Mouse (Mus musculus) midbrain, embryonic 12.5 days (tissue): Measurements from ENCODE around the gene Snd1. TPM values are rescaled to one million over a fixed set of nuclear protein-coding genes. Genes with fewer than 3 reads are reported as not detected.

Experiments
- ATAC-seq: fragments of 200-750 bp; cut with Nextera tagmentation; 2 replicates; pipeline ENCODE4 v1.8.0; 2017; ENCODE audit warnings: low read depth, moderate TSS enrichment, moderate library complexity; ENCODE audit not compliant: low FRiP score
- H3K27ac ChIP-seq: fragments of 300-500 bp; sonication (generic); replicated peaks from 2 replicates; pipeline ENCODE4 v1.5.1; 2016; ENCODE audit warnings: mild to moderate bottlenecking
- H3K27me3 ChIP-seq: fragments of 300-500 bp; sonication (generic); 2 replicates; pipeline ENCODE4 v1.6.1; 2016; ENCODE audit warnings: mild to moderate bottlenecking
- H3K36me3 ChIP-seq: fragments of 300-500 bp; sonication (generic); 2 replicates; pipeline ENCODE4 v1.6.1; 2016
- H3K4me1 ChIP-seq: fragments of 300-500 bp; sonication (generic); 2 replicates; pipeline ENCODE4 v1.6.1; 2016
- H3K4me2 ChIP-seq: fragments of 300-500 bp; sonication (generic); replicated peaks from 2 replicates; pipeline ENCODE4 v1.6.1; 2016; ENCODE audit warnings: mild to moderate bottlenecking, moderate library complexity
- H3K4me3 ChIP-seq: fragments of 300-500 bp; sonication (generic); 2 replicates; pipeline ENCODE4 v1.5.1; 2016; ENCODE audit warnings: mild to moderate bottlenecking
- H3K9ac ChIP-seq: fragments of 300-500 bp; sonication (generic); replicated peaks from 2 replicates; pipeline ENCODE4 v1.6.1; 2016; ENCODE audit warnings: mild to moderate bottlenecking, moderate library complexity
- H3K9me3 ChIP-seq: fragments of 300-500 bp; sonication (generic); 2 replicates; pipeline ENCODE4 v1.6.1; 2016; ENCODE audit warnings: mild to moderate bottlenecking
- WGBS: fragments of 180-500 bp; shearing (Covaris S2); methylation state at CpG from one replicate; pipeline ENCODE4 v1.1.7; 2016; 5-methylcytosine and 5-hydroxymethylcytosine counted together
- polyA plus RNA-seq: library from polyadenylated mRNA; unstranded; fragments of >200 nt; fragmentation: Nextera tagmentation; extraction: Ambion mirVana; gene quantifications from 2 replicates; pipeline ENCODE4 v1.2.1, GENCODE M21; 2016

Snd1 gene
- polyA plus RNA-seq, 1 experiment from 2014 or later = 106 TPM

DNA sequence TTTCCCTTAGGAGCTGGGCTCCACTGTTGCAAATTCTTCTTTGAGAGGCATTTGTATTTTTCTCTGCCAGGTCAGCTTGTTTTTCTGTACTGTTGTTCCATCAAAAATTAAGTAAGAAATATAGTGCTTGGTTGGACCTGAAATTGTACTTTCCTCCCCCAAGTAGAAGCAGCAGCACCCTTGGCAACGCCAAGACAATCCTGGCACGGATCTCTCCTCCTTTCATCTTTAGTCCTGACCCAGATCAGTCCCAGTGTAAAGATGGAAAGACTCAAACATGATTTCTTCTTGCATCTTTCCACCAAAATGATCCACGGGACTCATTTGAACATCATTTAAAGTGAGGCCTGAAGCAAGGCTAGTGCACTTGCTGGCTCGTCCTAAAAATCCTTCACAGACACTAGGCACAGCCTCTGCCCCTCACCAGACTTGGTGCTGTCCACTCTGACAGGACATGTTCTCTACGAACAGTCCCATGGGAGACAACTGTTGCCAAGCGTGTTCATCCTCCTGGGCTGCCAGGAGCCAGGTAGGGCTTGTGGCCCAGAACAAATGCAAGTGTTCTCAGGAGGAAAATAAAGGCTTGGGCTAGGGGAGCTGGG is 328.8 kb downstream of the Snd1 start:
- Histone ChIP-seq H3K27me3 (no peaks in the 10 kb centered on the region), H3K9me3 (no peaks in the 10 kb centered on the region), H3K9ac (no peak overlapping the region), H3K4me2 (no peak overlapping the region), H3K27ac (no peak overlapping the region), H3K36me3 (no peaks in the 10 kb centered on the region), H3K4me3 (no peak overlapping the region), H3K4me1 (no peaks in the 10 kb centered on the region)
- ATAC-seq = no peak
- WGBS = 91% methylated on average over 6 of the region's 6 CpGs

DNA sequence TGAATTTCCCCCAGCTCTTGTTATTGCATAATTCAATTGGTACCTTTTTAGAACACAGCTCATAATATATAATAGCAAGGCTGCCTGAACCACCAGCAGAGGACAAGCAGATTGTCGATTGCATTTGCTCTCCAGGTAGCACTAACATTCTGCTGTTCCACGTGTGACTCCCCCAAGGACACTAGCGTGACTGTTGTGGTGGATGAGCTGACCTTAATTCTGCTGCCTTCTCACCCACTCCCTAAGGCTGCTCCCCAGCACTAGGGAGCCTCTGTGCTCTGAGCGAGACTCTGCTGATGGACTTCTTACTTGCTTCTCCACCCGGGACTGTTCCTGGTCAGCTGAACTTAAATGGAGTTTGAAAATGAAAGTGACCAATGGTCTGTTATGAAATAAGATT is 329.8 kb downstream of the Snd1 start:
- no peak for ATAC-seq
- H3K9me3 ChIP-seq = no peaks in the 10 kb centered on the region
- H3K9ac ChIP-seq = no peak overlapping the region
- WGBS = 90% methylated on average over 5 of the region's 5 CpGs
- H3K4me3 ChIP-seq = no peak overlapping the region
- no peaks in the 10 kb centered on the region for H3K27me3 ChIP-seq
- H3K36me3 ChIP-seq = 0 out of 2 replicates have a peak, but pooled peaks cover 2% of the 10 kb centered on the region
- H3K27ac ChIP-seq = no peak overlapping the region
- no peak overlapping the region for H3K4me2 ChIP-seq
- H3K4me1 ChIP-seq = no peaks in the 10 kb centered on the region

DNA sequence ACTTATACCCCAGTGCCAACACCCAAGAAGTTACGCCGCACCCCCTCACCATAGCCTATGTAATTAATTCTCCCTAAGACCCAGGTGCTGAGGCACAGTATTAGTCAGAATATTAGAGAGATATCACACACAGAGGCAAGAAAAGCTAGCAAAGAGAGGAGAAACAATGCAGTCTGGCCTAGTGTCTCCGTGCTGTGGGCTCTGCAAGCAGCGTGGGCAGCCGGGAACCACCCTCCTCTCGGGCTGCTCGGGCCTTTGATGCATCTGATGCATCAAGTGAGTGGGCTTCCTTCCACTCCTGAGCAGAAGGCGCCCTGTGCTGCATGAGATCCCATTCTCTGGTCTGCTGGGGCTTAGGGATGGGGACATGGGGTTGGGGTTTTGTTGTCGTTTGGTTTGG is 338.1 kb downstream of the Snd1 start:
- H3K36me3 ChIP-seq = 0 out of 2 replicates have a peak, but pooled peaks cover 11% of the 10 kb centered on the region
- H3K4me2 ChIP-seq = no peak overlapping the region
- WGBS = 87% methylated on average over 9 of the region's 9 CpGs
- H3K9ac ChIP-seq = no peak overlapping the region
- H3K27ac ChIP-seq = no peak overlapping the region
- H3K4me3 ChIP-seq = no peak overlapping the region
- ATAC-seq = no peak
- no peaks in the 10 kb centered on the region for H3K9me3 ChIP-seq
- H3K4me1 ChIP-seq = peaks cover 14% of the 10 kb centered on the region; the same call in 1 of the 2 replicates
- no peaks in the 10 kb centered on the region for H3K27me3 ChIP-seq

- Histone ChIP-seq H3K4me2 (no peak overlapping the region), H3K36me3 (peaks cover 18% of the 10 kb centered on the region; the same call in 1 of the 2 replicates), H3K27ac (no peak overlapping the region), H3K27me3 (no peaks in the 10 kb centered on the region), H3K4me1 (peaks cover 21% of the 10 kb centered on the region), H3K4me3 (no peak overlapping the region), H3K9me3 (no peaks in the 10 kb centered on the region), H3K9ac (no peak overlapping the region)
- 72% methylated on average over 2 of the region's 2 CpGs for WGBS
- no peak for ATAC-seq
Measured at GRCm38 (mm10) chr6:28814895-28815294, 340.0 kb downstream of the Snd1 start.

DNA sequence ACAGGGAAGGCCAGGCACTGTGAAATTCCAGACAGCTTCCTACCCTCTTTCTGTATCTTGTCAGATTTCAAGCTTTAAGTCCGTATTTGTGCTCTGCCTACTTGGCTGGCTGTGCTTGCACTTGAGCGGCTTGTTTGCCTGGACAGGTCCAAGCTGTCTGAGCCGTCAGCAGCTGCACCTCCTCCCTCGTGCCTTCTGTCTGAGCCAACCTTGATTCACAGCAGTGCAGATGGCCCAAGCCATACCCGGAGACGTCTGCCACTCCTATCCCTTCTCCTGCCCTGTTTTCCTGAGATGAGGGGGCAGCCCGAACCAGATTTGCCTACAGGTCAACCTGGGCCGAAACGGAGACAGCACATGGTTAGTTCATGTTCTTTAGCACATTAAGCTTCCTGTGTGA is 342.1 kb downstream of the Snd1 start:
- Histone ChIP-seq H3K27ac (no peak overlapping the region), H3K4me2 (no peak overlapping the region), H3K4me1 (peaks cover 22% of the 10 kb centered on the region), H3K4me3 (no peak overlapping the region), H3K27me3 (no peaks in the 10 kb centered on the region), H3K36me3 (peaks cover 22% of the 10 kb centered on the region; the same call in 1 of the 2 replicates), H3K9ac (no peak overlapping the region), H3K9me3 (no peaks in the 10 kb centered on the region)
- WGBS = 77% methylated on average over 9 of the region's 9 CpGs
- no peak for ATAC-seq

DNA sequence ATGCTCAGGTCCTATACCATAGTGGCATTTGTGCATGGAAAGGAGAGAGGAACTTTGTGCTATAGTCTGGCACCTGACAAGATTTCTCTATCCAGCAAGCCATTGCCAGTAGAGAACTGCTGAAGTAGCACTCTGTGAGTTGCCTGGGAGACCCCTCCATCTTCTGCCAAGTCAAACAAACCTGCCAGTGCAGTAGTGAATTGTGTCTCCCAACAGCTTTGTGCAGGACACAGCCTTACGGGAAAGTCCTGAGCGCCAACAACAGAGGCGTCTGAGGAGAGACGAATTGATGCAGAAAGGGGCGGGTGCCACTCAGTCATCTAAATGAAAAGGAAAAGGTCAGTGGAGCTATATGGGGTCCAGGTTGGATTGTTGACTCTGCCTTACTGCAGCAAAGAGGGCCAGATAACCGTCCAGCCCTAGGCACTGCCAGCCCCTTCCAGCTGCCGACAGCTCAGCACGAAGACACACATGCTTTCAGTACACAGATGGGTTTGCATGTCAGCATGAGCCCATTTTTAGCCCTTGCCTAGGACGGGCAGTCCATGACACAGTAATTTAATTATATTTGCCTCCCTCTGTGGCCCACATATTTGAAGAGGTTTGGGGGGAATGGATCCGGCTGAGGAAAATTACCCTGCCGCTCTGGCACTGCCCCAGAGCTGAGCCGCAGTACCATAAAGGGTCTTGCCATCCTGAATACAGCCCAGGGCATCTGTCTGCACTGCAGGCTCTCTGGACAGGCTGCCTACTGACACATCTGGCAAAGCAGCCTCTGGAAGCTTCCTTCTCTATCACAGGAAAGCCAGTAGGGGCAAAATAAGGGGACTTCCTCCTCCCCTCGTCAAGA is 344.8 kb downstream of the Snd1 start:
- no peak for ATAC-seq

DNA sequence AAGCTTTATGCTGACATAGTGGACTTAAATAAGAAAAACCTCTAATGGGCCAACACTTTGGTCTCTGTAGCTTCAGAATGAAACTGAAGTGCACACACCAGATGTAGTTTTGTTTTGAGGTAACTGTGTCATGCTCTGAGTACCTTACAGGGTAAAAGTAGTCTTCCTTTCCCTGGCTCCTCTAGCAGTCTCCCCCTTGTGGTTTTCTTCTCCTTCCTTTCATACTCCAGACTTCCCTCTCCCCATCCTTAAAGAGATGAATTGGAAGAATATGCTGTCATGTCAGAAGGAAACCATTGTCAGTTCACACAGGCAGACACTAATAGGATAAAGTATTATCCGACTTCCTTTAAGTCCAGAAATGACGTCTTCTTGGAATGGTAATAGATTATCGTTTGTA is 347.4 kb downstream of the Snd1 start:
- 81% methylated on average over 3 of the region's 3 CpGs for WGBS
- H3K4me1 ChIP-seq = peaks cover 29% of the 10 kb centered on the region
- no peak overlapping the region for H3K27ac ChIP-seq
- H3K27me3 ChIP-seq = no peaks in the 10 kb centered on the region
- peaks cover 15% of the 10 kb centered on the region; the same call in 1 of the 2 replicates for H3K36me3 ChIP-seq
- no peak overlapping the region for H3K4me3 ChIP-seq
- no peak for ATAC-seq
- H3K9me3 ChIP-seq = no peaks in the 10 kb centered on the region
- no peak overlapping the region for H3K9ac ChIP-seq
- H3K4me2 ChIP-seq = no peak overlapping the region

More for the DNA sequence above, 344.8 kb downstream of the Snd1 start:
- Histone ChIP-seq H3K4me3 (no peak overlapping the region), H3K4me2 (no peak overlapping the region), H3K9ac (no peak overlapping the region; the same call in 1 of the 2 replicates), H3K27ac (0 out of 2 replicates have a peak overlapping the region, but pooled peaks have one; percentile 5), H3K36me3 (peaks cover 22% of the 10 kb centered on the region; the same call in 1 of the 2 replicates), H3K9me3 (no peaks in the 10 kb centered on the region), H3K4me1 (peaks cover 8% of the 10 kb centered on the region), H3K27me3 (no peaks in the 10 kb centered on the region)
- 73% methylated on average over 13 of the region's 13 CpGs for WGBS

GRCm38 (mm10) chr6:28823375-28823774 is 348.4 kb downstream of the Snd1 start:
- ATAC-seq = no peak
- Histone ChIP-seq H3K9ac (no peak overlapping the region), H3K4me3 (no peak overlapping the region), H3K36me3 (peaks cover 15% of the 10 kb centered on the region; the same call in 1 of the 2 replicates), H3K27ac (no peak overlapping the region), H3K27me3 (no peaks in the 10 kb centered on the region), H3K4me1 (peaks cover 39% of the 10 kb centered on the region), H3K4me2 (no peak overlapping the region), H3K9me3 (no peaks in the 10 kb centered on the region)
- 96% methylated on average over 3 of the region's 3 CpGs for WGBS

GRCm38 (mm10) chr6:28823802-28824201 is 348.9 kb downstream of the Snd1 start:
- H3K9me3 ChIP-seq = no peaks in the 10 kb centered on the region
- H3K27ac ChIP-seq = no peak overlapping the region
- WGBS = 94% methylated on average over 5 of the region's 5 CpGs
- ATAC-seq = no peak
- peaks cover 43% of the 10 kb centered on the region for H3K4me1 ChIP-seq
- no peak overlapping the region for H3K9ac ChIP-seq
- H3K36me3 ChIP-seq = peaks cover 11% of the 10 kb centered on the region; the same call in 1 of the 2 replicates
- H3K4me2 ChIP-seq = no peak overlapping the region
- no peaks in the 10 kb centered on the region for H3K27me3 ChIP-seq
- no peak overlapping the region for H3K4me3 ChIP-seq

- H3K4me1 ChIP-seq = peaks cover 55% of the 10 kb centered on the region
Measured at GRCm38 (mm10) chr6:28825894-28826293, 351.0 kb downstream of the Snd1 start.

DNA sequence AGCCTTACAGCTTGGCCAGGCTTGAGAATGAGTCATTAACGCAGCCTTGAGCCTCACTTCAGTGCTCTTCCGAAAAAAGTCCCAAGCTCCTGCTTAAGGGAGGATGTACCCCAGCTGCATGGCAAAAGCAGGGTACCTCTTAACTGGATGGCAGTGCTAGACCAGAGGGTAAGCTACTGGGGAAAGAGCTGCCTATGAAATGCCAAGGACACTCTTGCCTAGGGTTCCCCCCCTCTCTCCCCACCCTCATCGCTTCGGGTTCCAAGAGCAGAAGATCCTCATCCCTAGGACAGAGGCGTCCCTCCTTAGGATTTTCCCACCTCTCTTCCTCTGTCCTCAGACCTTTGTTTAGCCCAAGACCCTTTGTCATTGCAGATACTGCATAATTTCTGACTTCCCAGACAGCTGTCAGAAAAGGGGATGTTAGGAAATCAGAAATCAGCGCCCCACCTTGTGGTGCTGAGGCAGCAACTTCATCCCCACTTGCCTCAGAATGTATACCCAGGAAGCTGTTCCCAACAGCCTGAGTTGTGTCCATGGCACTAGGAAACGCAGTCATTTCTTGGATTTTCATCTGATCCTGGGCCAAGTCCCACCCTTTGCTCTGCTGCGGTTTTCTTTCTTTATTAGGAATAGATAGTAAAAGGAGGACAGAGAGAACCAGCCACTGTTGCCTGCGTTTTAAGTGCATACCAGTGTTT is 351.9 kb downstream of the Snd1 start:
- Histone ChIP-seq H3K9ac (peak overlapping the region; percentile 34; the same call in 1 of the 2 replicates), H3K27me3 (peaks cover 16% of the 10 kb centered on the region), H3K4me2 (peak overlapping the region; percentile 99), H3K9me3 (no peaks in the 10 kb centered on the region), H3K27ac (peak overlapping the region; percentile 40), H3K4me1 (peaks cover 62% of the 10 kb centered on the region), H3K36me3 (peaks cover 9% of the 10 kb centered on the region), H3K4me3 (peak overlapping the region; percentile 21)
- WGBS = 61% methylated on average over 9 of the region's 9 CpGs
- no peak for ATAC-seq

More at GRCm38 (mm10) chr6:28825894-28826293, 351.0 kb downstream of the Snd1 start:
- Histone ChIP-seq H3K36me3 (peaks cover 9% of the 10 kb centered on the region), H3K4me3 (no peak overlapping the region), H3K27ac (no peak overlapping the region), H3K9me3 (no peaks in the 10 kb centered on the region), H3K9ac (no peak overlapping the region), H3K27me3 (peaks cover 10% of the 10 kb centered on the region), H3K4me2 (peak overlapping the region; percentile 2; the same call in 1 of the 2 replicates)
- 62% methylated on average over 3 of the region's 3 CpGs for WGBS
- peak; percentile 36; the same call in 1 of the 2 replicates for ATAC-seq
